Mouse (Mus musculus): ENCODE data around the gene Fam205a3. TPM values are rescaled to one million over a fixed set of nuclear protein-coding genes. Genes with fewer than 3 reads are reported as not detected.
"Not testable (repeated sequence)": the region's sequence is repeated elsewhere in the genome, so short reads cannot be mapped to it uniquely, and the experiment has no call there.

Gene Fam205a3
- not detected in 2 replicates for polyA plus RNA-seq (2015; fragmentation: Nextera tagmentation; extraction: Ambion mirVana)

- H3K27ac ChIP-seq; H3K9ac ChIP-seq; H3K9me3 ChIP-seq; H3K4me2 ChIP-seq (replicated peaks); H3K4me3 ChIP-seq; ATAC-seq (ENCODE audit: low FRiP score, low read depth); H3K36me3 ChIP-seq; H3K27me3 ChIP-seq; H3K4me1 ChIP-seq: not testable (repeated sequence)
- no CpG with 5 or more reads among the region's 1 CpGs for WGBS
Measured at GRCm38 (mm10) chr4:42318034-42318433, at the start of gene Fam205a3. Gene Fam205a3 (plus strand): TSS chr4:42318334.

- ATAC-seq (ENCODE audit: low FRiP score, low read depth); H3K9ac ChIP-seq; H3K9me3 ChIP-seq; H3K27ac ChIP-seq; H3K36me3 ChIP-seq; H3K4me2 ChIP-seq (replicated peaks); H3K4me3 ChIP-seq; H3K4me1 ChIP-seq; H3K27me3 ChIP-seq: not testable (repeated sequence)
- WGBS = no CpG with 5 or more reads among the region's 18 CpGs
Measured at GRCm38 (mm10) chr4:42293967-42294366, 24.2 kb upstream of the Fam205a3 start, which contains the start of gene Gm21953. Gene Gm21953 (plus strand): TSS chr4:42294267.

Other genes starting within 250 kb of the Fam205a3 start
- gene Gm3893, start 227.1 kb upstream of the Fam205a3 start, polyA plus RNA-seq (2015; fragmentation: Nextera tagmentation; extraction: Ambion mirVana) = not detected in 2 replicates
- 7.7 TPM in 1 of 2 replicates, not detected in the other for gene Gm13304, start 203.5 kb upstream of the Fam205a3 start, polyA plus RNA-seq (2015; fragmentation: Nextera tagmentation; extraction: Ambion mirVana)
- gene Gm13306, start 164.9 kb upstream of the Fam205a3 start, polyA plus RNA-seq (2015; fragmentation: Nextera tagmentation; extraction: Ambion mirVana) = 1.1 TPM in 1 of 2 replicates, not detected in the other
- 1.2 TPM in 2 replicates for gene Gm13305, start 149.7 kb upstream of the Fam205a3 start, polyA plus RNA-seq (2015; fragmentation: Nextera tagmentation; extraction: Ambion mirVana)
- gene Gm10600, start 77.7 kb upstream of the Fam205a3 start, polyA plus RNA-seq (2015; fragmentation: Nextera tagmentation; extraction: Ambion mirVana) = not detected in 2 replicates
- gene Ccl21b, start 62.6 kb upstream of the Fam205a3 start, polyA plus RNA-seq (2015; fragmentation: Nextera tagmentation; extraction: Ambion mirVana) = not detected in 2 replicates
- not detected in 2 replicates for gene Gm21953, start 24.1 kb upstream of the Fam205a3 start, polyA plus RNA-seq (2015; fragmentation: Nextera tagmentation; extraction: Ambion mirVana)
- gene Gm21586, start 121.0 kb downstream of the Fam205a3 start, polyA plus RNA-seq (2015; fragmentation: Nextera tagmentation; extraction: Ambion mirVana) = not detected in 2 replicates
- gene Gm2163, start 148.4 kb downstream of the Fam205a3 start, polyA plus RNA-seq (2015; fragmentation: Nextera tagmentation; extraction: Ambion mirVana) = 0.13 and 0.17 TPM in 2 replicates
- not detected in 2 replicates for gene Fam205a2, start 209.8 kb downstream of the Fam205a3 start, polyA plus RNA-seq (2015; fragmentation: Nextera tagmentation; extraction: Ambion mirVana)